Mouse (Mus musculus): ENCODE measurements around the gene Lrrd1.

DNA sequence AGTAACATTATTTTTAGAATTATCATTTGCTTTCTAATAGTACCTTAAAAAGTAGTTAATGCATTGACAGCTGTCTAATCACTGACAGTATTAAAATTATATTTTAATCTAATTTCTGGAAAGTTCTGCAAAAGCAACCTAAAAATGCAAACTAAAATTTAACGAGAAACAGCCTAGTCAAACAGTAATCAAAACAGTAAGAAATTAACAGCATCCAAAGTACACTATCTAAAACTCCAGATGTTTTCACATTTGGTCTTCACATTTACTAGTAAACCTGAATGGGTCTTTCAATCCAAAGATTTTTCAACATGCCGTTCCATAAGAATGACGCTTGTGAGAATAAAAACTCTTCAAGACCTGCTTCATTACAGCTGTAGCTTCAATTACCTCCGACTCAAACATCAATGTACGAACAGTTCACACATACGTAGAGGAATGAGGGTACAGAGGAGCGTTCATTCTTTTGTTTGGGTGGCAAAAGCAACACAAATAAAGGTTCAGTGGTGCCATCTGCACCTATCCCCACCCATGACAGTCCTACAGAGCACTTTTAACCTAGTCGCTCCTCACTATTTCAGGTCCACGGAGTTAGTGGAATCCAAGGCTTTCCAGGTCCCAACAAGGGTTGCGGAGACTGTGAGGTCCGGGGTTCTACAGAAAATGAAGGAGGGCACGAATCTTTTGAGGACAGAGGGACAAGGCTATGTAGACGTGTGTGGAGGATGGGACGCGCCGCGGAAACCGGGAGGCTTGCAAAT lies 43.1 kb upstream of the Lrrd1 start:
- TF ChIP-seq GABPA (IDR thresholded peaks at IDR 0.05; ENCODE audit: low read depth, low read length) (no peak), CTCF (IDR thresholded peaks at IDR 0.05 in 2 of 3, conservative IDR thresholded peaks at IDR 0.05 in 1 of 3; ENCODE audit: control insufficient read depth in 1 of 3, insufficient read depth in 1 of 3, low read depth in 2 of 3, low read length in 3 of 3, poor library complexity in 1 of 3, severe bottlenecking in 1 of 3) (no peak), TBP (IDR thresholded peaks at IDR 0.05; ENCODE audit: low read depth, low read length) (no peak), E2F4 (IDR thresholded peaks at IDR 0.05; ENCODE audit: borderline replicate concordance, low read depth, low read length) (no peak), TAL1 (IDR thresholded peaks at IDR 0.05; ENCODE audit: low read length) (no peak), ZC3H11A (IDR thresholded peaks at IDR 0.05; ENCODE audit: low read depth, low read length) (no peak), MEF2A (IDR thresholded peaks at IDR 0.05; ENCODE audit: extremely low read depth, insufficient replicate concordance, low read depth, low read length, poor library complexity, severe bottlenecking) (no peak), POLR2A (IDR thresholded peaks at IDR 0.05; ENCODE audit: control insufficient read depth in 1 of 2, insufficient read depth in 1 of 2, low read depth in 1 of 2, low read length in 2 of 2, poor library complexity in 1 of 2) (no peak), ELF1 (IDR thresholded peaks at IDR 0.05; ENCODE audit: low read depth, low read length) (no peak), ZKSCAN1 (IDR thresholded peaks at IDR 0.05; ENCODE audit: low read depth, low read length) (no peak), NRF1 (IDR thresholded peaks at IDR 0.05; ENCODE audit: insufficient read depth, low read depth, low read length, poor library complexity, severe bottlenecking) (no peak), ZNF384 (IDR thresholded peaks at IDR 0.05; ENCODE audit: low read depth, low read length) (no peak), TCF12 (IDR thresholded peaks at IDR 0.05; ENCODE audit: low read depth, low read length) (no peak), UBTF (IDR thresholded peaks at IDR 0.05; ENCODE audit: borderline replicate concordance, insufficient read depth, low read depth, low read length) (no peak)
